ENCODE assay signal across 16 mouse cellular contexts in genomic region chr3:116495671-116496070, GRCm38 (mm10).
"Had no signal": no experiment of that assay in that cellular context is flagged by ENCODE, and none has a peak within 500 bp of the region (broad histone marks: within the 10 kb centered on the region; RNA-seq: fewer than 3 reads in every experiment).

No protein-coding gene starts in this region.

- H3K9ac ChIP-seq: lung, embryonic 15.5 days; midbrain, embryonic 13.5 days; midbrain, embryonic 15.5 days; neural tube, embryonic 12.5 days; stomach, embryonic 15.5 days had no signal

- H3K27me3 ChIP-seq: lung, embryonic 15.5 days; megakaryocyte, embryonic 14.5 days; midbrain, embryonic 13.5 days; midbrain, embryonic 15.5 days; neural tube, embryonic 12.5 days; stomach, embryonic 15.5 days had no signal

- DNase-seq: lung, postnatal 14 days; lung, postnatal 36 days; right cerebral cortex, postnatal 14 days; thymus, adult 2 months; thymus, postnatal 25 days; thymus, postnatal 4 days had no signal

- H3K27ac ChIP-seq: lung, embryonic 15.5 days; macrophage; midbrain, embryonic 13.5 days; midbrain, embryonic 15.5 days; neural tube, embryonic 12.5 days; stomach, embryonic 15.5 days; stomach, postnatal 0 days had no signal

- H3K9me3 ChIP-seq: lung, embryonic 15.5 days; megakaryocyte, embryonic 14.5 days; midbrain, embryonic 13.5 days; midbrain, embryonic 15.5 days; neural tube, embryonic 12.5 days; stomach, embryonic 15.5 days had no signal

- ATAC-seq: lung, postnatal 0 days; midbrain, embryonic 13.5 days; midbrain, embryonic 15.5 days had no signal

- H3K4me2 ChIP-seq: lung, embryonic 15.5 days; midbrain, embryonic 11.5 days; midbrain, embryonic 13.5 days; midbrain, embryonic 15.5 days; neural tube, embryonic 12.5 days; stomach, embryonic 15.5 days had no signal

- H3K4me1 ChIP-seq: lung, embryonic 15.5 days; midbrain, embryonic 13.5 days; midbrain, embryonic 15.5 days; neural tube, embryonic 12.5 days; stomach, embryonic 15.5 days had no signal

- H3K4me3 ChIP-seq: lung, embryonic 15.5 days; megakaryocyte, embryonic 14.5 days; midbrain, embryonic 13.5 days; midbrain, embryonic 15.5 days; neural tube, embryonic 12.5 days; stomach, embryonic 15.5 days had no signal
